Mouse (Mus musculus) heart, adult 2 months (tissue): ENCODE data around the gene Serinc4. TPM values are rescaled to one million over a fixed set of nuclear protein-coding genes. Genes with fewer than 3 reads are reported as not detected.
"Not testable (repeated sequence)": the region's sequence is repeated elsewhere in the genome, so short reads cannot be mapped to it uniquely, and the experiment has no call there.

Source experiments
- DNase-seq, 2 experiments: peaks; one replicate each; pipeline ENCODE4 v3.0.0; 2021
- H3K27ac ChIP-seq: fragments of 200-600 bp; 2 replicates; pipeline ENCODE4 v1.8.1; 2022
- H3K27me3 ChIP-seq: fragments of 200-500 bp; 2 replicates; pipeline ENCODE4 v1.6.1; 2012; ENCODE audit warnings: mild to moderate bottlenecking, low read length, inconsistent platforms, mixed read lengths; ENCODE audit not compliant: control insufficient read depth, insufficient read depth
- H3K36me3 ChIP-seq: fragments of 200-500 bp; 2 replicates; pipeline ENCODE4 v1.6.1; 2012; ENCODE audit warnings: low read length, inconsistent platforms; ENCODE audit not compliant: control insufficient read depth, insufficient read depth
- H3K4me1 ChIP-seq: fragments of 200-500 bp; 2 replicates; pipeline ENCODE4 v1.6.1; 2011; ENCODE audit warnings: low read length; ENCODE audit not compliant: control insufficient read depth, insufficient read depth
- H3K4me3 ChIP-seq: fragments of 200-600 bp; 2 replicates; pipeline ENCODE4 v1.8.1; 2022
- H3K79me2 ChIP-seq: fragments of 200-500 bp; replicated peaks from 2 replicates; pipeline ENCODE4 v1.6.1; 2012; ENCODE audit warnings: mild to moderate bottlenecking, inconsistent platforms, low read length, moderate library complexity, mixed read lengths; ENCODE audit not compliant: control insufficient read depth, insufficient read depth
- H3K9ac ChIP-seq: fragments of 200-500 bp; 2 replicates; pipeline ENCODE4 v1.6.1; 2012; ENCODE audit warnings: low read depth, mild to moderate bottlenecking, control low read depth, inconsistent platforms, low read length, mixed read lengths
- CTCF ChIP-seq: fragments of 200-600 bp; IDR thresholded peaks from 2 replicates; pipeline ENCODE4 v1.8.1; 2022; ENCODE audit warnings: antibody characterized with exemption, mild to moderate bottlenecking, moderate library complexity
- EP300 ChIP-seq: fragments of 200-500 bp; IDR thresholded peaks from 2 replicates; pipeline ENCODE4 v1.6.1; 2011; ENCODE audit warnings: low read depth, low read length, control low read depth; ENCODE audit not compliant: insufficient read depth
- POLR2A ChIP-seq: fragments of 200-500 bp; IDR thresholded peaks from 2 replicates; pipeline ENCODE4 v1.6.1; 2011; ENCODE audit warnings: mild to moderate bottlenecking, low read depth, low read length, control low read depth; ENCODE audit not compliant: insufficient read depth
- WGBS: fragments of 180-500 bp; shearing (Covaris S2); methylation state at CpG from one replicate; pipeline ENCODE4 v1.1.7; 2018; 5-methylcytosine and 5-hydroxymethylcytosine counted together
- intact Hi-C: fragments of 180-260 bp; cut with DNase I; formaldehyde crosslinking; loops from one replicate; pipeline ENCODE4 v1.15.1; 2025
- long read RNA-seq: library from polyadenylated mRNA; stranded (forward); transcript quantifications from one replicate; pipeline ENCODE4 v2.0.0, GENCODE M21; 2021
- polyA plus RNA-seq: library from polyadenylated mRNA; depleted of rRNA; stranded (reverse); fragments of >200 nt; gene quantifications from 2 replicates; pipeline ENCODE4 v1.2.3, GENCODE M21; 2012; rRNA removed
- total RNA-seq, 2 experiments: library from RNA; stranded (reverse); gene quantifications; 2 replicates each; pipeline ENCODE4 v1.2.3; 2021

The Serinc4 gene
- total RNA-seq (not detected), polyA plus RNA-seq (0.09 and 0.21 TPM in 2 replicates)
- long read RNA-seq, result 0 reads

DNA sequence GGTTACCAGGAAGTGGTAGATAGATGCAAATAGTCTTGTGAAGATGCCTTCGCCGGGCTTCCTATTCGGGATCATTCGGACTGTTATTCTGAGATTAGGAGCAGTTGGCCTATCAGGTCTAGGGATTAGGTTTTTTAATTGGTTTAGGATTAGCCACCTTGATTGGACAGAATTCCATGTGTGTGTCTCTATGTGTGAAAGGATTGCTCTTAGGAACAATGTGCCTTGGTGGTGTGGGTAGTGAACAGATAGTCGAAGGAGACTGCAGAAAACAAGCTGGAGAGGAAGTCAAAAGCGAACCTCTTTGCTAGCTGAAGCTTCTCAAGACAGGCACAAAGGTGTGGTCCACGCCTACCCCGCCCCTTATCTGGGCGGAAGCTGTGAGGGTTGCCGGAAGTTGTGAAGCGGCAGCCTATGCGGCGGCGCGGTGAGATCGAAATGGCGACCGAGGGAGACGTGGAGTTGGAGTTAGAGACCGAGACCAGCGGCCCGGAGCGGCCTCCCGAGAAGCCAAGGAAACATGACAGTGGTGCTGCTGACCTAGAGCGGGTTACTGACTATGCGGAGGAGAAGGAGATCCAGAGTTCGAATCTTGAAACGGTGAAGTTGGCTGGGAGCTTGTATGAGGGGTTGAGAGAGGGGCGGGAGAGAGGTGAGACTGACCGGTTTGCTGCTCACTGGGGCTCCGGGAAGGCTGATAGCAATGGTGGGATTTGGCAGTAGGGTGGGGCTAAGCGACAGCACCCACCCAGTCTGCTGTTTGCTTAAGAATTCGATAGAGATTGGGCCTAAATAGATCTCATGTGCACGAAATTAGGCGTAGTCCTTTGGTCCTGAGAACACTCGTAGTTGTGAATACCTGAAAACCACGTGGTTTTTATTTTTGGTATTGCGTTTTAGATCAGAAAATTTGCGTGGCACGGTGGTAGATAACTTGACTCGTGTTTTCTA lies at the start of gene Serinc4:
Gene Serinc4, minus strand, starts transcription at position 90 of the 951 bp plus-strand sequence.
- WGBS, result 2% methylated on average over 41 of the region's 41 CpGs
- TF ChIP-seq CTCF (no peak), POLR2A (peak; percentile 81)
- peak within 1 kb of the TSS; percentile 69 for H3K4me3 ChIP-seq

GRCm38 (mm10) chr2:121501550-121501949 lies 45.0 kb upstream of the Serinc4 start:
- H3K79me2 ChIP-seq, intact Hi-C loops, H3K4me3 ChIP-seq, H3K36me3 ChIP-seq, H3K27ac ChIP-seq, DNase-seq, H3K4me1 ChIP-seq, H3K27me3 ChIP-seq, H3K9ac ChIP-seq: not testable (repeated sequence)
- 71% methylated on average over 2 of the region's 6 CpGs for WGBS

More for the DNA sequence above, at the start of gene Serinc4:
- intact Hi-C loops, result loop anchor here (5.0 kb wide), 1 partner anchor 50 kb away; the partner anchor contains the start of genes Mfap1a and Wdr76
- Histone ChIP-seq H3K9ac (peak within 1 kb of the TSS; percentile 93), H3K27ac (peak within 1 kb of the TSS; percentile 78), H3K79me2 (no peaks in the 10 kb centered on the region), H3K27me3 (no peaks in the 10 kb centered on the region), H3K36me3 (peaks cover 21% of the 10 kb centered on the region), H3K4me1 (peaks cover 5% of the 10 kb centered on the region)
- peak; percentile 86 to 87 for DNase-seq

DNA sequence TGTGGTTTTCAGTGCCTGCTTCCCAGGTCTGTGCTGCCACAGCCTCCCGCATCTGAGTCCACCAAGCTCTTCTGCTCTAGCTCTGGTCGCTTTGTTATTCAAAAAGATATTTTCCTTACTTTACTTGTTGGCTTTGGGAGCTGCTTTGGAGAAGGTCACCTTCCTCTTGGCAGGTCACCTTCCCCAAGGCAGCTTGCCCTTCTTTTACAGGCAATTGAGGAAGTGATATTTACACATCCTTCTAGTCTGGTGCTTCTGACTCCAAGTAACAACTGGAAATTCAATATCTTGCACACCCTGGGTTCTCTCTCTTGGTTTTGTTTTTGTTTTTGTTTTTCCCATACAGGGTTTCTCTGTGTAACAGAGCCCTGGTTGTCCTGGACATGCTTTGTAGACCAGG lies 27.8 kb upstream of the Serinc4 start:
- WGBS, result 73% methylated on average over 2 of the region's 2 CpGs
- intact Hi-C loops, result not testable (repeated sequence)

GRCm38 (mm10) chr2:121483576-121483975 lies 27.0 kb upstream of the Serinc4 start:
- H3K9ac ChIP-seq, result no peak overlapping the region
- DNase-seq, result no peak
- H3K27me3 ChIP-seq, result no peaks in the 10 kb centered on the region
- no peaks in the 10 kb centered on the region for H3K36me3 ChIP-seq
- TF ChIP-seq CTCF (no peak), POLR2A (no peak), EP300 (no peak)
- 84% methylated on average over 8 of the region's 8 CpGs for WGBS
- H3K27ac ChIP-seq, result no peak overlapping the region
- H3K4me1 ChIP-seq, result no peaks in the 10 kb centered on the region
- H3K4me3 ChIP-seq, result no peak overlapping the region
- no peaks in the 10 kb centered on the region for H3K79me2 ChIP-seq
- intact Hi-C loops, result no loop called here

More for the DNA sequence above, 27.8 kb upstream of the Serinc4 start:
- H3K4me1 ChIP-seq, H3K36me3 ChIP-seq, H3K9ac ChIP-seq, DNase-seq, H3K4me3 ChIP-seq, H3K27me3 ChIP-seq, H3K27ac ChIP-seq, H3K79me2 ChIP-seq: not testable (repeated sequence)

DNA sequence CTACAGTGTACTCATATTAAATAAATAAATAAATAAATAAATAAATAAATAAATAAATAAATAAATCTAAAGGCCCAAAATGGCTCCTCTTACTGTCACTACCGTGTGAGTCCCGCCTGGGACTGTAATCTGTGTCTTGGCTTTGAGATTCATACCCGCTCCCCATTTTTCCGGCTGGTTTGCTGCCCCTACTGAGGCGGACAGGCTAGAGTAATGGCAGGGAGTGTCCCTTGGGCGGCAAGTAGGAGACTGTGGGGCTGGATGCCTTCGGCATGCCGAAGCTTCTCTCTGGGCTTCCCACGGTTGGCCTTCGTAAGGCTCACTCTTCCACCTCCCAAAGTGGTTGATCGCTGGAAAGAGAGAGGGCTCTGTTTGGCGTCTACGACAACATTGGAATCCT lies 24.3 kb upstream of the Serinc4 start:
- DNase-seq, H3K4me1 ChIP-seq, intact Hi-C loops, H3K27me3 ChIP-seq, H3K4me3 ChIP-seq, H3K27ac ChIP-seq, H3K9ac ChIP-seq, H3K79me2 ChIP-seq, H3K36me3 ChIP-seq: not testable (repeated sequence)
- WGBS, result 78% methylated on average over 13 of the region's 13 CpGs

- H3K9ac ChIP-seq, result no peak overlapping the region
- H3K27ac ChIP-seq, result no peak overlapping the region
- H3K27me3 ChIP-seq, result no peaks in the 10 kb centered on the region
- WGBS, result 63% methylated on average over 3 of the region's 3 CpGs
- intact Hi-C loops, result no loop called here
- no peaks in the 10 kb centered on the region for H3K36me3 ChIP-seq
- no peaks in the 10 kb centered on the region for H3K79me2 ChIP-seq
- H3K4me1 ChIP-seq, result no peaks in the 10 kb centered on the region
- peak in 1 of 2 experiments; percentile 23 for DNase-seq
- H3K4me3 ChIP-seq, result no peak overlapping the region
- TF ChIP-seq POLR2A, result no peak
- peak; percentile 77 for TF ChIP-seq CTCF
These were observed 23.9 kb upstream of the Serinc4 start for GRCm38 (mm10) chr2:121480498-121480897.
